Mouse (Mus musculus) telencephalon, adult 2 months (tissue): ENCODE measurements around the gene Mycbp2.

Experiments
- DNase-seq: peaks from one replicate; pipeline ENCODE4 v3.0.0-alpha.2; 2011; ENCODE audit warnings: low read depth, low spot score

Mycbp2 gene

GRCm38 (mm10) chr14:103260437-103260836 is 86.2 kb downstream of the Mycbp2 start:
- no peak for DNase-seq

DNA sequence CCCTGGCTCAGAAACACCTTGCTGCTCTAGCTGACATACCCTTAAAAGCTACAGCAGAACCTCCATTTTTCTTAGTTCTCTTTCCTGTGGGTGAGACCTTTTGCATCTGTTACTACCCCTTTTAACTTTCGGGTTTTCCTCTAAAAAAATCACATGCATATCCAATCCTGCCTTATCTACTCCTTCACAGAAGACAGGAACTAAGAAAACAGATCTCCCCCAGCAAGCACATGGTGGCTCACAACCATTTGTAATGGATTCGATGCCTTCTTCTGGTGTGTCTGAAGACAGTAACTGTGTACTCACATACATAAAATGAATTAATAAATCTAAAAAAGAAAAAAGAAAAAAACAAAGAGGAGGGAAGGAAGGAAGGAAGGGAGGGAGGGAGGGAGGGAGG is 87.9 kb downstream of the Mycbp2 start:
- no peak for DNase-seq

- peak; percentile 62 for DNase-seq
Observed at GRCm38 (mm10) chr14:103256866-103257265, 89.7 kb downstream of the Mycbp2 start.

DNA sequence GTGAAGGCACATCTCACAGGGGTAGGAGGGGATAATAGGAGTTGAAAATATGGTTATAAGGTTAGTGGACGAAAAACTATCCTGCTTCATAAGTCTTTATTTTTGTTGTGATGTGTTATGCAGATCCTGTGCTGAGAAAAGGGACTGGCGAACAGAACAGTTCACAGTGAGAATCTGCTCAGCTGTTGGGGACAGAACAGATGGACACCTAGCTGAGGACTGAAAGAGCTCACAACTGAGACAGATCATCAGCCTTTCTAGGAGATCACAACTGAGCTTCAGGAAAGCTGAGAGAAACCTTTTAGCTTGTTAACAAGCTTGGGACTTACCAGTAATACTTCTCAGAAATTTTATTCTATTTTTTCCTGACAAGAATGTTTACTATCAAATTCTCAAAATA is 92.3 kb downstream of the Mycbp2 start:
- peak; percentile 39 for DNase-seq

DNA sequence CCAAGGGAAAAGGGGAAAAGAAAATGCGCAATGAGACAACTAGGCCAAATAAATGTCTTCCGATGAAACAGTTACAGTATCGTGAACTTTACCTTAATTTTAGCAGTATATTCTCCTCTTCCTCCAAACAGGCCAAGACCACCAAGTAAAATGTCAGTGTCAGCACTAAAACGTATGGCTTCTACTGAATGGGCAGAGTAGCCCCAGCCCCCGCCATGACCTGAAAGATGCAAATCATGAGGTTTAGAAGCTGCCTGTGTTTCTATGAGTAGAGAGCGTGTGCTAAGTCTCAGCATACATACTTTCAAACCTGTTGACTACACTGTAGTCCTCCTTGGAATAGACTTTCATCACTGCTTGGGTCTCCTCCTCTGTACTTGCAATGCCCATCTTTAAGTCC is 104.6 kb downstream of the Mycbp2 start:
- no peak for DNase-seq

GRCm38 (mm10) chr14:103234770-103235169 is 111.8 kb downstream of the Mycbp2 start:
- DNase-seq, result no peak

DNA sequence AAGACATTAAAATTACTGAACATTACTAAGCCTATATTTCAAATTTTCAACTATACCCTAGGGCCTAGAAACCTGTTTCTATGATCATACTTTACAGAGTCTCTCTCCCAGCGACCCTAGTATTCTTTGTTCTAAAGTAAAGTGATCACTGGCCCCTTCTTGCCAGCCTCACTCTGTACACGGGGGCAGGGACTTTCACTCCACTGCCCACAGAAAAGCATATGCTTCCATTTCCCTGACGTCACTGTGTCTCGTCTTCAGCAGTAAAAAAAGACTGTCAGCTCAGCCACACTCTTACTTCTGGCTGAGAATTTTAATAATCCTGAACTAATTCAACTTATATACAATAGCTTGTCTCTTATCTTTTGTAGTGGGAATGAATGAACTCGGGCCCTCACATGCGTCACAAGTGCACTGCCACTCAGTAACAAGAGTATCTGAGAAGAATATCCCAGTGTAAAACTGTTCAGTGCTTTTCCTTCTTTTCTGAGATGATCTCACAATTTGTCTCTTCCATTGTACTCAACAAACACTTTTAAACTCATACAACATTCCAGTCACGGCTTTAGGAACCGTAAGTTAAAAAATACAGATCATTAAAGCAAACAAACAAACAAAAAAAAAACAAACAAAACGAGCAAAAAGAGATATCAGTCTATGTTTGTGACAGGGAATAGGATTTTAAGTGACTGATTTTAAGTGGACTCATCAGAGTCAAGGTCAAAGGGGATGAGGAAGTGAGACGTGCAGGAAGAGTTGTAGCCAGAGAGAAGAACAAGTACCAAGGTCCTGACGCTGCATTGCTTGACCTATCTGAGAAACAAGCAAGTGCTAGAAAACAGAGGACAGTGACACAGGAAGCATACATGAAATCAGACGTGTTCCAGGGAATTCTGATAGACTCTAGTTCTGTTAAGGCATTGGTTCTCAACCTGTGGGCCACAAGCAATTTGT is 112.7 kb downstream of the Mycbp2 start:
- no peak for DNase-seq

DNA sequence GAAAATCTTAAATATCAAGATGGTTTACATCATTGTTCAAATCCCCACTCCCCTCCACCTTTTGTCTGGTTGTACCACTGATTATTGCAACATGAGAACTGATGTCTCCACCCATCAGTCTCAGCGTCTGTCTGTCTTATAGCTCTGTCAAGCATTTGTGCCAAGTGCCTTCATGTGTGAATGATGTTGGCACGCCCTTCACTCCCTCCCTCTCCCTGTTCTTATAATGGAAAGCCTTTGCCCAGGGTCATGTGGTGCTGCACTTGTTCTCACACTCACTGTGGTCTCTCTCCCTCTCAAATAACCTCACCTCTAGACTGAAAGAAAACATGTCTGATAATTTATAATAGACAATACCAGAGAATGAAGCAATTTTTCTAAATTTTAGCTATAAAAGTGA is 124.3 kb downstream of the Mycbp2 start:
- DNase-seq, result no peak

- DNase-seq, result no peak
Observed at GRCm38 (mm10) chr14:103221751-103222150, 124.9 kb downstream of the Mycbp2 start.

DNA sequence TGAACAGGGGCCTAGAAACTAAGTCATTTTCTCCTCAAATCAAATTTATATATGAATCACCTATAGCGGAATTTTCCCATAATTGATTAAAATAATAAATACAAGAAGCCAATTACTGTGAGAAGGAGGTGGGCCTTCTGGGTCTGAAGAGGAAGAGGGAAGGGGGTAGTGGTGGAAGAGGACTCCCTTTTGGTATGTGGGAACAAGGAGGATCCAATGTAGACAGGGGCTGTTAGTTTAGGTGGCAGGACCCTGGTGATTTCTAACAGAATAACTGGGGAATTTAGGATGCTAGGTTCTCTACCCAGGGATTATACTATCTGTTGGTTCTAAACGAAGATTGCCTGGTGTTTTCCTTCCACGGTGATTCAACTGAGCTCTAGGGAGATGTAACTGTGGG is 130.3 kb downstream of the Mycbp2 start:
- DNase-seq, result no peak

DNA sequence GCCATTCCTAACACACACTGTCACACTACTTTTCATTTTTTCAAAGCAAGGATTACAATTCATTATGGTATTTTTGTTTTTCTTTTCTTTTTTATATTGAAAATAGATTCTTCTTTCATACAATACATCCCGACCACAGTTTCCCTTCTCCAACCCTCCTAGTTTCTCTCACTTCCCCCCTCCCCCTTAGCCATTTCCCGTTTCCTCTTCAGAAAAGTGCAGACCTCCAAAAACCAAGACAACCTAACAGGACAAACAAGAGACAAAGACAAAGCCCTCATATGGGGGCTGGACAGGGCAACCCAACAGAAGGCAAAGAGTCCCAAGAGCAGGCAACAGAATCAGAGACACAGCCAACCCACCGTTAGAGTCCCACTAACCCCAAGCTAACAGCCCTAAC is 160.0 kb downstream of the Mycbp2 start:
- no peak for DNase-seq

DNA sequence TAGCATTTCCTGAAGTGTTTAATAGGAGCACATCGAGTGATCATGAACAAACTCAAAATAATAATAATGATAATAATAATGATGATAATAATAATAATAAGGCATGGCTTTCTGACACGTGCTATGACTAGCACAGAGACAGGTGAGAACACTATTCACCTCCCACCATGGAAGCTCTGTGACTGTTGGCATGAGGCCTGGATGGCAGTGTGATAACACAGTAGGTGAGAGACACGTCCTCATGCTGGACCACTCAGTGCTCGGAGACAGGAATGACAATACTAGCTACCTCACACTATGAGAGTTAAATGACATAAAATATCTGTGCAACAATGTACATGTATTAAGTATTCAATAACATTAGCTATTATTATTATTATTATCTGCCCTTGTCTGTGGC is 160.5 kb downstream of the Mycbp2 start:
- DNase-seq, result no peak

DNA sequence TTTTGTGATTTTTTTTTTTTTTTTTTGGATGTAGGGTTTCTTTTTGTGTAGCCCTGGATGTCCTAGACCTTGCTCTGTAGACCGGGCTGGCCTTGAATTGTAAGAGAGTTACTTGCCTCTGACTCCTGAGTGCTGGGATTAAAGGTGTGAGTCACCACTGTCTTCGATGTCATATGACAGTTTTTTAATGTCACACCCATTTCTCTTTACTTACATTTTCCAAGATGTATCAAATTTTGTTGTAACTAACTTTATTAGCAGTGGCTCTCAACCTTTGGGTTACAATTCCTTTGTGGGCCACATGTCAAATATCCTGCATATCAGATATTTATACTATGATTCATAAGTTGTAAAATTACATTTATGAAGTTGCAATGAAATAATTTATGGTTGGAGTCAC is 166.5 kb downstream of the Mycbp2 start:
- no peak for DNase-seq

DNA sequence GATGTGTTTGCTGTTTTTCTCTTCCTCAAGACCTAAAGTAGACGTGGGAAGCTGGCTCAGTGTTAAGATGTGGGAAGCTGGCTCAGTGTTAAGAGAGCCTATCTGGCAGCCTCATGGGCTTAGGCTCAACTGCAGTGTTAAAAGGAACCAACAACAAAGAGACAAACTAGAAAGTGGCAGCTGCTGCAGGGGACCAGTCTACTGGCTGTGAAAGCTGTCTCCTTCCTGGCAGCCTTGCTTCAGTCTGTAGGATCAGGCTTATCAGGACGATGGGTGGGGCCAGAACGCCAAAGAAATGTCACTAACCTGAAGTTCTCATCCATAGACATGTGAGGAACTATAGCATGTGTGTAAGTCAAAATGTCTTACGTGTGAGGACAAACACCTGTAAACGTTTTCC is 183.7 kb downstream of the Mycbp2 start:
- DNase-seq, result peak; percentile 88

GRCm38 (mm10) chr14:103155685-103156084 is 190.9 kb downstream of the Mycbp2 start:
- DNase-seq, result peak; percentile 23

DNA sequence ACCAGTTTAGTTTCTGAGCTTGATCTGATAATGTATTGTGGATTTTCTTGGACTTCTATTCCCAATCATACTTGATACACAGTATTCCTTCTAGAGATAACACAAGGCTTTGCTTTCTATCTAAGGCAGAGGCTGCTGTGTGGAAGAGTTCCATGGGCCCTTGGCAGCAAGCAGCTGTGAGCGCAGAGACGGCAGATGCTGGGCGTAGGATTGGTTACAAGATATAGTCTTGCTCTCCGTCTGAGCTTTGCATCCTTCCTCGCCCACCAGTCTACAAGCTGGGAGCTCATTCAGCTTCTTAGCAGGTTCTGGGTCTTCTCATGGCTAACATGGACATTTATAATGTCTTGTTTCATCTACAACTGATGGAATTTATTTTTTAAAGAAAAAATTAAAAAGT is 196.5 kb downstream of the Mycbp2 start:
- DNase-seq, result peak; percentile 83

GRCm38 (mm10) chr14:103131991-103132390 is 214.6 kb downstream of the Mycbp2 start:
- no peak for DNase-seq

- DNase-seq, result no peak
Observed at GRCm38 (mm10) chr14:103125756-103126155, 220.9 kb downstream of the Mycbp2 start.

GRCm38 (mm10) chr14:103114994-103115670 is 231.5 kb downstream of the Mycbp2 start:
- DNase-seq, result no peak

DNA sequence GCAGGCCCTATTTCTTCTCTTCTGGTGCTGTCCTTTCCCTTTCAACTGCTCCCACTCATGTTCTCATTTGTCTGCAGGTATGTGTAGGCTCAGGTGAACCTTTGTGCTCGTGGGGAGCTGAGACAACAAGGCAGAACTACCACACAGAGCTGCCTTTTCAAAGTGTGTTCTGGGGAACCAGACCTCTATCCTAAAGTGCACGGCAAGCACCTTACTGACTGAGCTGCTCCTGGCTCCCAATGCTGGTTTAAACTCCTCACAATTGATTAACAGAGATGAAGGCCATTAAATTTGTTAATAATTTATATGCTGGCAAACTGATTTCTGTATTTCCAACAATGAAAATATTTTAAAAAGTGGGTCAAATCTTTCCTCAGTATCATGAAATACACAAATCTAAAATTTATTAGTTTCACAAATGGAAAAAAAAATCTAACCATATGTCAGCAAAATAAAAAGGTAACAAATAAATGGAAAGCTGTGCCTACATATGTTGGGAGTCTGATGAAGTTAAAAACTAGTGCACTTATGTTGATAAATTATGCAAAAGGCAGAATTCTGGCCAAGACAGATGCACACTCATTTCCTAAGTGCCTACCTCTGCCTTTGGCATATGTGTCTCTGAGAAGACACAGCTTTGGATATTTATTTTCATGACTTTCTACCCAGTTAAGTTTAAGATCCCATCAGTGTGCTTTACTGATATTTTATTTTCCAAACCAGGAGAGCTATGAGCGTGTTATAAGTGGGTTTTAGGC is 233.8 kb downstream of the Mycbp2 start:
- DNase-seq, result peak; percentile 55

- peak; percentile 68 for DNase-seq
Observed at GRCm38 (mm10) chr14:103109971-103110370, 236.6 kb downstream of the Mycbp2 start.

DNA sequence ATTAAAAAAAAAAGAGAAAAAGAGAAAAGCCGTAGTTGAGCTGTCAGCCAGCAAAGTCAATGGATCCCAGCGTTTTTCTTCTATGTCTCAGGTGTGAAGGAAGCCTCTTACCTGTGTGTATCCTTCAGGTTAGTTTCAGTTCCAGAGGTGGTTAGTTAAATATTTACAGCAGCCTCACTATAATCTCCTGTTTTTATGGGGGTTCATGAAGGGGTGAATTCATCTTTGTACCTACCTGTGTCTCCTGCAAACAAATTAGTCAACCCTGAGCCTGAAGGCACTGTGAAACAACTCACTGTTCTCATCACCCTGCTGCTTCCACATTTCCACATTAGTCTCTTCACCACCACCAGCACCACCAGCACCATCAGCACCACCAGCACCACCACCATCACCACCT is 240.3 kb downstream of the Mycbp2 start:
- DNase-seq, result no peak
